Mouse (Mus musculus): ENCODE data around the gene Gdpd5. TPM values are rescaled to one million over a fixed set of nuclear protein-coding genes. Genes with fewer than 3 reads are reported as not detected.

The Gdpd5 gene
- polyA plus RNA-seq, 1 experiment = 18.5 TPM

- DNase-seq = no peak
- H3K4me1 ChIP-seq (replicated peaks; ENCODE audit: control insufficient read depth, insufficient read depth, low read length) = no peaks in the 10 kb centered on the region
- no peaks in the 10 kb centered on the region for H3K27me3 ChIP-seq (ENCODE audit: control insufficient read depth, insufficient read depth, low read length)
- H3K27ac ChIP-seq (ENCODE audit: control insufficient read depth, insufficient read depth, low read length) = no peak overlapping the region
- WGBS = 61% methylated on average over 8 of the region's 8 CpGs
- TF ChIP-seq POLR2A (IDR thresholded peaks at IDR 0.05; ENCODE audit: control insufficient read depth, extremely low read depth, insufficient read depth, low read length, poor library complexity) = no peak
- TF ChIP-seq CTCF (IDR thresholded peaks at IDR 0.05; ENCODE audit: borderline replicate concordance, control insufficient read depth, extremely low read depth, insufficient read depth, low read length, poor library complexity) = no peak
- no peak overlapping the region for H3K4me3 ChIP-seq (ENCODE audit: control insufficient read depth, insufficient read depth, low read length)
- no peaks in the 10 kb centered on the region for H3K36me3 ChIP-seq (ENCODE audit: control insufficient read depth, insufficient read depth, low read length)
Observed at GRCm38 (mm10) chr7:99401373-99401772, 20.2 kb downstream of the Gdpd5 start.

GRCm38 (mm10) chr7:99402477-99402876, 21.3 kb downstream of the Gdpd5 start:
- H3K36me3 ChIP-seq (ENCODE audit: control insufficient read depth, insufficient read depth, low read length) = no peaks in the 10 kb centered on the region

GRCm38 (mm10) chr7:99403254-99403653, 22.0 kb downstream of the Gdpd5 start:
- Histone ChIP-seq H3K36me3 (ENCODE audit: control insufficient read depth, insufficient read depth, low read length) (no peaks in the 10 kb centered on the region), H3K27me3 (ENCODE audit: control insufficient read depth, insufficient read depth, low read length) (no peaks in the 10 kb centered on the region), H3K4me3 (ENCODE audit: control insufficient read depth, insufficient read depth, low read length) (no peak overlapping the region), H3K4me1 (replicated peaks; ENCODE audit: control insufficient read depth, insufficient read depth, low read length) (no peaks in the 10 kb centered on the region; the same call in 1 of the 2 replicates), H3K27ac (ENCODE audit: control insufficient read depth, insufficient read depth, low read length) (no peak overlapping the region)
- TF ChIP-seq POLR2A (IDR thresholded peaks at IDR 0.05; ENCODE audit: control insufficient read depth, extremely low read depth, insufficient read depth, low read length, poor library complexity) (no peak), CTCF (IDR thresholded peaks at IDR 0.05; ENCODE audit: borderline replicate concordance, control insufficient read depth, extremely low read depth, insufficient read depth, low read length, poor library complexity) (no peak)
- DNase-seq = no peak
- 97% methylated on average over 7 of the region's 7 CpGs for WGBS

More at GRCm38 (mm10) chr7:99402477-99402876, 21.3 kb downstream of the Gdpd5 start:
- TF ChIP-seq CTCF (IDR thresholded peaks at IDR 0.05; ENCODE audit: borderline replicate concordance, control insufficient read depth, extremely low read depth, insufficient read depth, low read length, poor library complexity) (no peak), POLR2A (IDR thresholded peaks at IDR 0.05; ENCODE audit: control insufficient read depth, extremely low read depth, insufficient read depth, low read length, poor library complexity) (no peak)
- no peaks in the 10 kb centered on the region for H3K27me3 ChIP-seq (ENCODE audit: control insufficient read depth, insufficient read depth, low read length)
- WGBS = 90% methylated on average over 6 of the region's 6 CpGs
- no peak for DNase-seq
- no peaks in the 10 kb centered on the region; the same call in 1 of the 2 replicates for H3K4me1 ChIP-seq (replicated peaks; ENCODE audit: control insufficient read depth, insufficient read depth, low read length)
- no peak overlapping the region for H3K4me3 ChIP-seq (ENCODE audit: control insufficient read depth, insufficient read depth, low read length)
- no peak overlapping the region for H3K27ac ChIP-seq (ENCODE audit: control insufficient read depth, insufficient read depth, low read length)

- TF ChIP-seq POLR2A (IDR thresholded peaks at IDR 0.05; ENCODE audit: control insufficient read depth, extremely low read depth, insufficient read depth, low read length, poor library complexity) (no peak), CTCF (IDR thresholded peaks at IDR 0.05; ENCODE audit: borderline replicate concordance, control insufficient read depth, extremely low read depth, insufficient read depth, low read length, poor library complexity) (no peak)
- no peak for DNase-seq
- H3K36me3 ChIP-seq (ENCODE audit: control insufficient read depth, insufficient read depth, low read length) = no peaks in the 10 kb centered on the region
- no peak overlapping the region for H3K4me3 ChIP-seq (ENCODE audit: control insufficient read depth, insufficient read depth, low read length)
- H3K4me1 ChIP-seq (replicated peaks; ENCODE audit: control insufficient read depth, insufficient read depth, low read length) = no peaks in the 10 kb centered on the region; the same call in 1 of the 2 replicates
- no peaks in the 10 kb centered on the region for H3K27me3 ChIP-seq (ENCODE audit: control insufficient read depth, insufficient read depth, low read length)
- WGBS = 91% methylated on average over 12 of the region's 12 CpGs
- H3K27ac ChIP-seq (ENCODE audit: control insufficient read depth, insufficient read depth, low read length) = no peak overlapping the region
Observed at GRCm38 (mm10) chr7:99404031-99404735, 23.0 kb downstream of the Gdpd5 start.

GRCm38 (mm10) chr7:99405386-99406155, 24.4 kb downstream of the Gdpd5 start:
- no peak for TF ChIP-seq CTCF (IDR thresholded peaks at IDR 0.05; ENCODE audit: borderline replicate concordance, control insufficient read depth, extremely low read depth, insufficient read depth, low read length, poor library complexity)
- no peak for TF ChIP-seq POLR2A (IDR thresholded peaks at IDR 0.05; ENCODE audit: control insufficient read depth, extremely low read depth, insufficient read depth, low read length, poor library complexity)
- no peak overlapping the region for H3K4me3 ChIP-seq (ENCODE audit: control insufficient read depth, insufficient read depth, low read length)
- H3K27me3 ChIP-seq (ENCODE audit: control insufficient read depth, insufficient read depth, low read length) = no peaks in the 10 kb centered on the region
- no peaks in the 10 kb centered on the region; the same call in 1 of the 2 replicates for H3K4me1 ChIP-seq (replicated peaks; ENCODE audit: control insufficient read depth, insufficient read depth, low read length)
- H3K27ac ChIP-seq (ENCODE audit: control insufficient read depth, insufficient read depth, low read length) = no peak overlapping the region
- DNase-seq = no peak
- 54% methylated on average over 8 of the region's 8 CpGs for WGBS
- H3K36me3 ChIP-seq (ENCODE audit: control insufficient read depth, insufficient read depth, low read length) = no peaks in the 10 kb centered on the region

GRCm38 (mm10) chr7:99407598-99407997, 26.4 kb downstream of the Gdpd5 start:
- Histone ChIP-seq H3K27ac (ENCODE audit: control insufficient read depth, insufficient read depth, low read length) (no peak overlapping the region), H3K4me3 (ENCODE audit: control insufficient read depth, insufficient read depth, low read length) (no peak overlapping the region), H3K4me1 (replicated peaks; ENCODE audit: control insufficient read depth, insufficient read depth, low read length) (no peaks in the 10 kb centered on the region; the same call in 1 of the 2 replicates), H3K36me3 (ENCODE audit: control insufficient read depth, insufficient read depth, low read length) (no peaks in the 10 kb centered on the region), H3K27me3 (ENCODE audit: control insufficient read depth, insufficient read depth, low read length) (no peaks in the 10 kb centered on the region)
- WGBS = 64% methylated on average over 2 of the region's 2 CpGs
- no peak for DNase-seq
- TF ChIP-seq CTCF (IDR thresholded peaks at IDR 0.05; ENCODE audit: borderline replicate concordance, control insufficient read depth, extremely low read depth, insufficient read depth, low read length, poor library complexity) (no peak), POLR2A (IDR thresholded peaks at IDR 0.05; ENCODE audit: control insufficient read depth, extremely low read depth, insufficient read depth, low read length, poor library complexity) (no peak)
